Mouse (Mus musculus) hindlimb bud, embryonic 11.5 days (tissue): ENCODE measurements around the gene Mpv17.

Experiments
- DNase-seq: peaks from one replicate; pipeline ENCODE4 v3.0.0-alpha.2; 2012; ENCODE audit warnings: low read depth, low spot score; ENCODE audit errors: extremely low spot score

Gene Mpv17

DNA sequence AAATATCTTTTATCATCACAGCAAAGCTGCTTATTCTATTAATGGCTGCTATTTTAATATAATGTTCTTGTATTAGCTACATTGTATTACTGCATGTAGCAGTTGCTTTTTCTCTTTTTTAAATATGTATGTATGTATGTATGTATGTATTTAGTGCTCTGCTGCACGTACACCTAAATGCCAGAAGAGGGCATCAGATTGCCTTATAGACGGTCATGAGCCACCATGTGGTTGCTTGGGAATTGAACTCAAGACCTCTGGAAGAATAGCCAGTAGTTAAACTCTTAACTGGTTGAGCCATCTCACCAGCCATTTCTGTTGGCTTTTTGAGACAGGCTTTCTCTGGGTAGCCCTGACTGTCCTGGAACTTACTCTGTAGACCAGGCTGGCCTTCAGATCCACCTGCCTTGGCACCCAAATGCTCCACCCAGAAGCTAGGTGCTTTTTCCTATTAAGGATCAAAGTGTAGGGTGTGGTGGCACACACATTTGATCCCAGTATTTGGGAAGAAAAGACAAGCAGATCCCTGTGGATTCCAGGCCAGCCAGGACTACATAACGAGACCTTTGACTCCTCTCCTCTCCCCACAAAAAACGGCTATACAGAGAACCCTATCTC lies 34.3 kb upstream of the Mpv17 start:
- DNase-seq, result no peak

DNA sequence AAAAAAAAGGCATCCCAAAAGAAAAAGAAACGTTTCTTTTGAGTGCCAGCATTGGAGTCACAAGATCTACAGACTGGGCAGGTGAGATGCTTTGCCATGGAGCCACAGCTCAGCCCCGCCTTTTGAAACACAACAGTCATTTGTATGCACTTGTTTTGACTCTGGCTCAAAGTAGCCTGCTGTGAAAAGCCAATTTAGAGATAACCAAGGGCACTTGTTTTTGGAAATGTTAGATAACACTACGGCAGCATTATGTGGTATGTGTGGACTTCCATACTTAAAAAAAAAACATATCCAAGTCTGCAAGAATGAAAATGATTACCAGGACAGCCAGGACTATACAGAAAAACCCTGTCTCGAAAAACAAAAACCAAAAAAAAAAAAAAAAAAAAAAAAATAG lies 29.6 kb upstream of the Mpv17 start:
- DNase-seq, result no peak

DNA sequence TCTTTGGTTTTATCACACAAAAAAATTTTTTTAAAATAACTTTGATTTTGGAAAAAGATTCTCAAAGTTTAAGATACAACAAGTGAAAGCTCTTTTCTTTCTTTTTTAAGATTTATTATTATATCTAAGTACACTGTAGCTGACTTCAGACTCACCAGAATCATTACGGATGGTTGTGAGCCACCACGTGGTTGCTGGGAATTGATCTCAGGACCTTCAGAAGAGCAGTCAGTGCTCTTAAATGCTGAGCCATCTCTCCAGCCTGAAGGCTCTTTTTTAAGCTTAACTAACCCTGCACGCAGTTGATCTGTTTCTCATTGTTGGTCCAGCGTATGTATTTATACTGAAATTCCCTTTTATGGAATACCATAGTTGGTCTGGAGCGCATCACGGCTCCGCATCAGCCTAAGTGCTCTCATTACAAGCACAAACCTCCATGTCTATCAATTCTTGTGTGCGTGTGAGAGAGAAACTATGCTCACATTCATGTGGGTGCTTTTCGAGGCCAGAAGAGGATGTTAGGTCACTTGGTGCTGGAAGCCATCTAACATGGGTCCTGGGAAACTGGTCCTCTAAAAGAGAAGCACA lies 27.2 kb upstream of the Mpv17 start:
- DNase-seq, result no peak

DNA sequence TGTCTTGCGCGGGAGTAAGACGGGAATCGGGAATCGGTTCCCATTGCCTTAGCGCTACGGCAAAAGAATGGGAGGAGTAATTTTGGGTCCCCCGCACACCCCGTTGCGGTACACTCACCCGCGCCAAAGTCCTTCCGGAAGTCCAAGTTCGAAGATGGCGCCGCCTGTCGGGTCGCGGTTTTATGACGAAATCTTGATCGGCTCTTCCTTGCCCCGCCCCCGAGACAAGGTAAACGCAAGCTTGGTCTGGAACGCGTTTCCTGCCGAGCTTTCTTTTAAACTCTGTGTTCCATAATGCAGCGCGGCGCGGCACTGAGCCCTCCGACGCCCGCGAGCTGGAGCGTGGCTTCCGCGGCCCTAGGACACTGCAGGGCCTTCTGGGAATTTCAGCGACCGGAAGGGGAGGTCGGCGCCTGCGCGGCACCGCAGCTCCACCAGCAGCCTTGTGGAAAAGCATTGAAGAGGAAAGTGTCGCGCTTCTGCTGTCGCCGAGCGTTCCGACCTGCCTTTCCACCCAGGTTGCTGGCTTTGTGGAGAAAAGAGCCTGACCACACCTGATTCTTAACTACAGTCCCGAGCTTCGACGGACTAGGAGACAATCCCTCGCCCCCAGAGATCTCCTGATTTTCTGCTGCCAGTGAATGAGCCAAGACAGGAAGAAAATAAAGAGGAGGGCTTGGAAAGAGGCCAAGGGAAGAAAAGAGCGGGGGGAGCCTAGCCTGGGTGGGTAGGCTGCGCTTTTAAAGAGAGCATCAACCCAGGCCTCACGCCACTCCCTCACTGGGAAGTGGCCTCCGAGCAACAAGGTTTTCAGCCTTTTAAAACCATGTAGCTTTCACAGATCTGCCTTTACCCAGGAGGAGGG lies 25.9 kb upstream of the Mpv17 start, which contains the start of the genes Gm29609 and Gtf3c2:
Gene Gm29609 (minus strand): TSS at position 146 of the 865 bp plus-strand sequence.
Gene Gtf3c2 (minus strand): TSS at position 379 of the 865 bp plus-strand sequence.
- peak; percentile 86 for DNase-seq

DNA sequence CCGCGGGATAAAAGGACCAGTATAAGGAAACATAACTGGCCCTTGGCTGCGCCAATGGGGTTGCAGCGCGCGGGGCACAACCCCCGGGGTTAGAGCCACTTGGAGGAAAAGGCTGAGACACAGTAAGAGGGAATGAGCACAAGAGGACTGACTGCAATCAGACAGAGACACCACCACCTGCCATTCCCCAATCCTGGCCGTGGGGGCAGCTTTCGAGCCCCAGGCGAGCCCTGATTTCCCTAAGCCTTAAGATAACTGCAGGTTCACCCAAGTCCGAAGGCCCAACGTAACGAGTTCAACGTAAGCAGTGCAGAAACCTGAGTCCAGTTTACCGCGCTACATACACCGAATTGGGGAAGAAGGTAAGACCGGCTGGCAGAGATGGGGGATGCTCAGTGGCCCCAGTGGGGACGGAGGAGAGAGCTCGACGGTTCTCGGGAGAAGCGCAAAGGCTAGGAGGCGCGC lies 25.3 kb upstream of the Mpv17 start:
- DNase-seq, result no peak

DNA sequence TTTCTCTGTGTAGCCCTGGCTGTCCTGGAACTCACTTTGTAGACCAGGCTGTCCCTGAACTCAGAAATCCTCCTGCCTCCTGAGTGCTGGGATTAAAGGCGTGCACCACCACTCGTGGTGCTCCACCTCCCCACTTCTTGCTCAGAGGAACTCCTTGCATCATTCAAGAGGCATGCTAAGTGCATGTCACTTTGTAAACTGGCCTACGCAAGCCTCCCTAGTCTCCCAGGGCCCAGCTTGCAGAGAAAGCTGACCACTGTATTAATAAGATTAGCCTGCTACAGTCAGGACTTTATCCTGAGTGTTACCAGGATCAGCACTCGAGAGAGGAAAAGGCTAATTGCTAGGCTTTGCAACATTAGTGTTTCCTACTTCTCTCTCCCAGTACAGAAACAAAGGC lies 14.6 kb upstream of the Mpv17 start:
- no peak for DNase-seq

DNA sequence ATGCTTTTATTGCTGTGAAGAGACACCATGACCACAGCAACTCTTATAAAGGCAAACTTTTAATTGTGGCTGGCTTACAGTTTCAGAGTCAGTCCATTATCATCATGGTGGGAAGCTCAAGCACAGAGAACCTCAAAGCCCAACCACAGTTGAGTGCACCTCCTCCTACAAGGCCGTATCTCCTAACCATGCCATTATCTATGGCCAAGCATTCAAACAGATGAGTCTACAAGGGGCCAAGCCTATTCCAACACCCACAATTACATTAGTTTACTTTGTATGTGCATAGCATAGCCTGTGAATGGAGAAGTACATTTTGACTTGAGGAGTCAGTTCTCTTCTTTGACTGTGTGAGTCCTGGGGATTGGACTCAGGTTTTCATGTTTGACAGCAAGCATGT lies 10.8 kb upstream of the Mpv17 start:
- no peak for DNase-seq

DNA sequence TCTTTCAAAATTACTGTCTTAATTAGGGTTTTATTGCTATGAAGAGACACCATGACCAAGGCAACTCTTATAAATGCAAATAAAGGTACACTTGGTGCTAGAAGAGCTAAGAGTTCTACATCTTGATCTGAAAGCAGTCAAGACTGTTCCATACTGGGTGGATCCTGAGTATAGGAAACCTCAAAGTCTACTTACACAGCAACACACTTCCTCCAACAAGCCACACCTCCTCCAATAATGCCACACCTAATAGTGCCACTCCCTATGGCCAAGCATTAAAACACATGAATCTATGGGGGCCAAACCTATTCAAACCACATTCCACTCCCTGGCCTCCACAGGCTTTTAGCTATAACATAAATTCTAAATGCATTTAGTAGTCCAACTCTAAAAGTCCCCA lies 8.4 kb upstream of the Mpv17 start:
- DNase-seq, result no peak

DNA sequence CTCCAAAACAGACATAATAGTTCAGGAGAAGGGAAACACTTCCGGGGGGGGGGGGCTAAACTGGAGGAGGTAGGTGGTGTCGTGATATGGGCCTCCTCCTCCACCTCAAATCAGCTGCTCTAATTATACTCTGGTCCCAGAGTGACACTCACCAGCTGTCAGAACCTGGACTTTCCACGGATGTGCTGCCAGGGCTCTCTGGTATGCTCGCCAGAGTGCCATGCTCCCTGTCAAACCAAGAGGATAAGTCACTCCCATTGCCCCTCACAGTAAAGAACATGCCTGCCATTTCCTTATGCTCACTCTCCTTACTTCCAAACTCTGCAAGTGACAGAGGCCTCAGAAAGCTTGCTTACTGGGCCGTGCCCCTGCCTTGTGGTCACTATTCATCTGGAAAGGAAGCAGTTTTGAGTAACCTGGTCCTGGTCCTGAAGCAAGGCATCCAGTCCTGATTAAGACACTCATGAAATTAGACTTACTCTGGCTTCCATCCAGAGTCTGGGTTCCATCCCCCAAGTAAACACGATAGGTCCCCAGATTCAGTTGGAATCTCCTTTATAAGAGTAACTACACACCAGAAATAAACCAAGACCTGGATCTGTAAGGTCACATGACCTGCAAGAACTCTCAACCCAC lies 417 bp downstream of the Mpv17 start:
- no peak for DNase-seq

DNA sequence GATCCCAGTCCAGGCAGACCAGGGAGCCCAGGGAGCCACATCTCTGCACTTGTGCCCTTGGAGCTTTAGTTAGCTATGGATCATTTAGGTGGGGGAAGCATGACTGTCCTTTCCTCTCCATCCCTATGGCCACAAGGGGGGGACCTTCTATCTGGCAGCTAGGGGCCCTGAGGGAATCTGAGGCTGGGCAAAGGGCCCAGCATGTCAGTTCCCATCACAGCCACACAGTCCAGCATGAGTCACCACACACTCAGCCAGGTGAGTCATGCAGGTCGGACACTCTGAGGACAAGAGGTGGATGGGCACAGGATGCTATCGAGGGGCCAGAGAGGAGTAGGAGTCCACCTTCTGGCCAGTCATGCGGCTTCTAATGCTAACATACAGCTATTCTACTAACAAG lies 2.3 kb downstream of the Mpv17 start:
- DNase-seq, result no peak

DNA sequence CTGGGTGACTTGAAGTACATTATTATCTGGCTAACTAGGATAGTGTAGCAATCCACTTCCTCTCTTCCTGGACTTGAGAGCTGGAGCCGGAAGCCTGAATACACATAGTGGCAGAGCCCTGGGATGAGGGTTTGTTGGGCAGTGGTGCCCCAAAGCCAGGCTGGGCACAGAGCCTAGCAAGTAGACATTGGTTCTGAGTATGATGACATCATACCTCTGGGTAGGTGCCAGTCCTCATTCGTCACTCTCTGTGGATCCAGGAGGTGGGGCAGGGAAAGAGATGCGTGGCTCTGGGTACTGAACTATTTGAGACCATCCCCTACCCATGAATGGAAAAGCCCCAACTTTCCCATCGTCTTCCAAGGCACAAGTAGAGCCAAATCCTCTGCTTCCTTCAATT lies 4.3 kb downstream of the Mpv17 start:
- no peak for DNase-seq

DNA sequence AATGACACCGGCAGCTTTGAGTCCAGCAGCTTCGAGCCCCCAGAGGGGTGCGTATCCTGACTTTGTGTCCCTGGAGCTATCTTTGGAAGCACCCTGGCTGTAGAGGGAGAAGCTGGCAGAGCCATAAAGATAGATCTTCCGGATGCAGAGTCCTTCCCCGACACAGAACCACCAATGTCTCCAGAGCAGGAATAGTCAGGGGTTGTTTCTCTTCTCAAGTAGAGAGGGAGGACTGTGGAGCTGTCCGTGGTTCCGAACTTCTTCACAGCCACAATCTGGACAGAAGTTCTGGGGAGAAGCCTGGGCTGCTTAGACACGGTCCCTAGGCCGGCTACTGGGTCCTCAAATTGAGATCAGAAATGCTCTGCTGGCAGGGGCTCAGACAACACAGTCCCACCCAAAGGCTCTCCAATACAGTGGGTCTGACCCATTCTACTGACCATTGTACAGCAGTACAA lies 15.1 kb downstream of the Mpv17 start:
- no peak for DNase-seq

DNA sequence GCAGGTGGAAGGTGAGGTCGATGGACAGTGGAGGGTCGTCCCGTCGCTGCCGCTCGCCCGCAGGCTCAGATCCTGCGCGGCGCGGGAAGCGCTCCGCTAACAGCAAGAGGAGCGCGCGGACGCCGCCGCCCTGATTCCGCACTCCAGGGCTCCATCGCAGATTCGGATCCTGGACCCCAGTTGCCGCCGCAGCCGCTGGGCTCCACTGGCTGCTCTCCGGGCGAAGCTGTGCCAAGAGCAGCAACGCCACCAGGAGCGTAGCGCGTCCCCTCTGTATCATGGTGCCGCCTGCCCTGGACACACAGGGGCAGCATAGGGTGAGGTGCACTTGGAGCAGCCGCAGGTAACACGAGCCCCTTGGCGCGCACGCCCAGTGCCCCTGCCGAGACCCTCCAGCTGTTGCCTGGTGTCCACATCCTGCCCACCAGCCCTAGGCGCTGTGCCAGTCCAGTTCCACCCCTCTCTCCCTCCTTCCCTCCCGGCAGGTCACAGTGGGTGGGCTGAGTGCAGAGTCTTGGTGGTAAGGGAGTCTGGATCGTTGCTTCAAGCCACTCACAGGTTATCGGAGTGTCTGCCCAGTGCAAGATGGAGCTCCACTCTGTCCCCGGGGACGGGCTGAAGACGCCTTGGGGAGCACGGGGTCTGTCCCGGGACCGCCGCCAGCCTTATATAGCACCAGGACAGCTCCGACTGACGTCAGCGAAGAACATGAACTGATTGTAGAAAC lies 15.6 kb downstream of the Mpv17 start, which contains the start of gene Ucn:
Gene Ucn (minus strand): TSS at position 589 of the 727 bp plus-strand sequence.
- DNase-seq, result no peak

DNA sequence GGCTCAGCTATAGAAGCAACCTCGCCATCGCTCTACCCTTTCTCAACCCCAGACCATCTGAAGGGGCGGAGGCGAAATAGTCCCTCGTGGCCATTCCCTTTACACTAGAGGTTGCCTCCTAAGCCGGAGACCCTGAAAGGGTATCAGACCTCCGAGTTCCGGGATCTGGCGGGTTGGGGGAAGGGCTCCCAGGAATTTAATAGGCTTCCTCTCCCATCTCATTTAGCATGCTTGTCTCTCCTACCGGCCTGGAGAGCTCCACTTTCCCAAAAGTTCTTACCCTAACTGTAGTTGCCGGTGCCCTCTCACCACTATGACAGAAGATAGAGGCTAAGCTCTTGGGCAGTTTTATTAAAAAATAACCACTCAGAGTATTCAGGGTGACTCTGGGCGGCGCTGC lies 16.4 kb downstream of the Mpv17 start:
- DNase-seq, result no peak

DNA sequence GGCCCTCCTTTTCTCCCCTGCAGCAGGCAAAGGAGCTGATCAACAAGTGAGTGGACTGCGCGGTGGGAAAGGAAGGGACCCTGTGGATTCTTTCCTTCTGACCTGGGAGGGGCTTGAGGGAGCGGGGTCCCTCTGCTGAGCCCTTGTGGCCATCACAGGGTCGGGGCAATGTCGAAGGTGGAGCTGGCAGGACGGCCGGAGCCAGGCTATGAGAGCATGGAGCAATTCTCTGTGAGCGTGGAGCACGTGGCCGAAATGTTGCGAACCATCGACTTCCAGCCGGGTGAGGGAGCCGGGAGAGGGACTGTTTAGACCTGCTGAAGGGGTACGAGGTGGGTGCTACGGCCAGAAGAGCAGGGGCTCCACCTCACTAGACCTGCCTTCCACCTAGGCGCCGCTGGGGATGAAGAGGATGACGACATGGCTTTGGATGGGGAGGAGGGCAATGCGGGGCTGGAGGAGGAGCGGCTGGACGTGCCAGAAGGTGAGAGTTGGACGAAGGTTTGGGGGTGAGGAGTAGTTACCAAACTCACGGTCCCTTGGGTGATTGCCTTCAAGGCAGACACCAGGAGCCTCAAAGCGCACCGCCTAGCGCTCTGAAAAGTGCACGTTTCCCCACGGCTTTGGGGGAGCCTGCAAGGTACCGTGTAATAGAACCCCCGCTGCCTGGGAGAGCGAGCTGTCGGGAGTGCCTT lies 17.2 kb downstream of the Mpv17 start:
- DNase-seq, result no peak

DNA sequence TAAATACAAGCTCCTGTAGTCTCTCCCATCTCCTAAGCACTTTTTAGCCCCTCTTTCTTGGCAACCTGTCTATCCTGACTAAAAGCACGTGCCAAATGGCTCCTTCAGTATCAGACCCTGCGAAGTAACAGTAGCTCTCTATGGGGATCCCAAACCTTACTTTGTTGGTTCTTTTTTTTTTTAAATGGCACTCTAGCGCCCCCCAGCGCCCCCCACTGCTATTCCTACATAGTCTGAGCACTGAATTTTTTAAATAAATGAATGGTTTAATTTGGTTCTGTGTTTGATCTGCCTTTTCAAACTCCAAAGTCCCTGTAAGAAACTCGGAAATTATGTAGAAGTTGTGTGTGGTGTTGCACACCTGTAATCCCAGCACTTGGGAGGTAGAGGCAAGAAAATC lies 28.0 kb downstream of the Mpv17 start:
- DNase-seq, result no peak

DNA sequence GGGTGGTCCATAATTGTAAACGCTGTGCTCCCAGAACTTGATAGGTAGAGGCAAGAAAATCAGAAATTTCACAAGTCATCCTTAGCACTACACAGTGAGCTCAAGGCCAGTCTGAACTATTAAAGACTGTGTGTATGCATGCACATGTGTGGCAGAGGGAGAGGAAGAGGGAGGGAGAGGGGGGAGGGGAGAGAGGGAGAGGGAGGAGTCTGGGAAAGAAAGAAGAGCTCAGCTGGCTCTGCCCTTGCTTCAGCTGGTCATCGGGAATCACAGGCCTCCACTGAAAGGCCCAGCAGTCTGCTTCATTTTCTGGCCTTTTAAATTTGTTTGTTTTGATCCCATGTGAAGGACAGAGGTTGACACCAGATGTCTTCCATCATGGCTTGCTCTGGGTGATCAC lies 30.6 kb downstream of the Mpv17 start:
- DNase-seq, result no peak

DNA sequence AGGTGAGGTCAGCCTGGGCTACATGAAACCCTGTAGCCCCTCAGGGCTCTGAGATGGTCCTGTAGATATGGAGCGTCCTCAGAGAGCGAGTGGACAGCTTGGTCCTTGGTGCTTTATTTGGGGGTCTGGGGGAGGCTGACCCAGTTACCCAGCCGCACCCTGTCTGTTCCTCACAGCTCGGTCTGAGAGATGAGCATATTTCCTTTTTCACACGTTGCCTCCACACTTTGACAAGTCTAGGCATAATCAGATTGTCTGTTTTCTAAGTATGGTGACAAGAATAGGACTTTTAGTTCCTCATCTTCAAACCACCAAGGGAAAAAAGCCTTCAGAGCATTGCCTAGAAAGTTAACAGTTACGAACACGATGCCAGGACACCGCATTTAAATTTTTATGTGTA lies 32.9 kb downstream of the Mpv17 start:
- no peak for DNase-seq

DNA sequence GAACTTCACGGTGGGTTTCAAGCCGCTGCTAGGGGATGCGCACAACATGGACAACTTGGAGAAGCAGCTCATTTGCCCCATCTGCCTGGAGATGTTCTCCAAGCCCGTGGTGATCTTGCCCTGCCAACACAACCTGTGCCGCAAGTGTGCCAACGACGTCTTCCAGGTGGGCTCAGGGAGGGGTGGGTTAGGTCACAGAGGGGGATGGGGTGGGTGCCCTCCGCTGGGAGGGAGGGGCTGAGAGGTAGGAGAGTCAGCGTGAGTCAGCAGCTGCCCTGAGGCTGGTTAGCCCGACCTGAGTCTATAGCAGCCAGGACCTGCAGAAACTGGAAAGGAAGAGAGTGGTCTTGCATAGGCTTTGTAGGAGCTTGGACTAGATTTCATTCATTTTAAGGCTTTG lies 37.1 kb downstream of the Mpv17 start:
- no peak for DNase-seq

DNA sequence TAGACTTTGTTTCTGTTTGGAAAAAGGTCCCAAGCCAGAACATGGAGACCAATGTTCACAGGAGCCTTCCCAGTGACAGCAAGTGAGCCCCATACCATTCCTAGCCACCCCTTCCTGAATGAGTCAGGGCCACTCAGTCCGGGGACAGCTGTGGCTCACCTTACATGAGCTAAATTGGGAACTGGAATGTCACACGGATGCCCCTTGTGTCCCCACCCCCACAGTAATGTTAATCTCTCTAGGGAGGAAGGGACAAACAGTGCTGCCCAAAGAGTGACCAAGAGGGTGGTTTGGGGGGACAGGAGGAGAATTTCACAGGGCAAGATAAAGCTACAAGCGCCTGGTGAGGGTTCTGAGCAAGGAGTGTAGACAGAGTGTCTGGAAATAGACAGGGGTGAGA lies 37.7 kb downstream of the Mpv17 start, which contains the start of gene Trim54:
Gene Trim54 (plus strand): TSS at position 359 of the 400 bp plus-strand sequence.
- DNase-seq, result no peak
